Mouse (Mus musculus) mature B cell (primary cell): ENCODE measurements at regions not wholly inside any gene's neighbourhood (a gene's known extent, or its start where the extent isn't known, plus 50 kb on each side); places are given as distances from the start of the nearest gene placed in this dataset.

Experiments
- in situ Hi-C: fragments of 300-500 bp; cut with MboI; formaldehyde crosslinking; loops from 2 replicates; pipeline ENCODE4 v1.14.3; 2019

- in situ Hi-C loops: no loop called here
Observed at GRCm38 (mm10) chr6:91573487-91573886, 57.8 kb downstream of the Lsm3 start.

GRCm38 (mm10) chr6:91574414-91574813 lies 58.7 kb downstream of the Lsm3 start:
- in situ Hi-C loops: no loop called here

GRCm38 (mm10) chr6:91575662-91576364 lies 60.1 kb downstream of the Lsm3 start:
- in situ Hi-C loops: no loop called here

GRCm38 (mm10) chr6:91576906-91577305 lies 61.2 kb downstream of the Lsm3 start:
- in situ Hi-C loops: no loop called here

DNA sequence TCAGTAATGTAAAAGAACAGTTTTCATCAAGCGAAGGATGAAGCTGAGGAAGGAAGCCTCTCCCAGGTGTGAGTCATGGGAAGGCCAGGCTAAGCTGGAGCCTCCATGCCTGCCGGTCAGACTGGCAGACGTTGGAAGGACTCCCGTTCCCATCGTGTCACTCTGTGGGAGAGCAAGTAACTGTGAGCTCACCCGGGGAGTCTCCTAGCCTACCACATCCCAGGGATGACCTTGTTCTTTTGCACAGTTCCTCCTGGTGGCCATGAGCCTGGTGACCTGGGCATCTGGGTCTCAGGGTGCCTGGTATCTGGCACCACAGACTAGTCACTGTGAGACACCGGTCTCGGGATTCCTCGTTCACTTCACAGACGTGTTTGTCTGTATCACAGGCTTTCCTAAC lies 63.9 kb downstream of the Lsm3 start:
- in situ Hi-C loops: loop anchor here (5.0 kb wide), 1 partner anchor 163 kb away; no protein-coding TSS in a partner anchor

DNA sequence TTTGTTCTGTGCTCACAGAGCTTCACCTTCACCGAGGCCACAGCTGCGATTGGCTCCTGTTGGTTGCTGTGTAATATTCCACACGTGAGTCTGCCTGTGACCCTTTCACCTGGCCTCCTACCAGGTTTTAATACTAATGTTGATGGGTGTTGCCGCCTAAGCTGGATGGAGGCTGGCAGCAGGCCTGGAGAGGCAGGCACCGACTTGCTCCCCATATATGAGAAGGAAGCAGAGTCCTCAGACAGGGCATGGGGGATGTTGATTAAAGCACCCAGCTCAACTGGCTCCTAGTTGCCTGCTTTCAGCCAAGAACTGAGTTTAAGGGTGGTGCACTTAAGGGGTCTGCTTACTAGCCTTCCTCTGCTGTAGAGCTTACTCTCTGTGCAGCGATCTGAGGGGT lies 64.9 kb downstream of the Lsm3 start:
- in situ Hi-C loops: loop anchor here (5.0 kb wide), 1 partner anchor 162 kb away; no protein-coding TSS in a partner anchor

GRCm38 (mm10) chr6:91582338-91582737 lies 66.6 kb downstream of the Lsm3 start:
- in situ Hi-C loops: loop anchor here (5.0 kb wide), 1 partner anchor 160 kb away; no protein-coding TSS in a partner anchor

- in situ Hi-C loops: loop anchor here (5.0 kb wide), 1 partner anchor 159 kb away; no protein-coding TSS in a partner anchor
Observed at GRCm38 (mm10) chr6:91583346-91583745, 67.6 kb downstream of the Lsm3 start.

DNA sequence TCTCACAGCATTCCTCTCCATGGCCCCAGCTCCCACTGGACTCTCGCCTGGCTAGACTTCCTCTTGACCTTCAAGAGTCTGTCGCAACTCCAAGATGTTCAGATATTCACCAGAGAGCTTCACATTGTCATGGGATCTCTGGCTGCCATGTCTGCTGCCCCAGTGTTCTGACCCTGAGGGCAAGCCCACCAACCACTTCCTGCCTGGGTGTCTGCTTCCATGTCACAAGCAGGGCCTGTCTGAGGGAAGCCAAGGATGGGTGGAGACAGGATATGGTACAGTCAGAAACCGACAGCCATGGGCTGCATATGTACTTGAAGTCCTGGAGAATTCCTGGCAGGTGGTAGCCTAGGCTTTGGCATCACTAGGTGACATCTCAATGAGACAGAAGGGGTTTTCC lies 69.8 kb downstream of the Lsm3 start:
- in situ Hi-C loops: no loop called here

GRCm38 (mm10) chr6:91589181-91589580 lies 73.5 kb downstream of the Lsm3 start:
- in situ Hi-C loops: no loop called here

DNA sequence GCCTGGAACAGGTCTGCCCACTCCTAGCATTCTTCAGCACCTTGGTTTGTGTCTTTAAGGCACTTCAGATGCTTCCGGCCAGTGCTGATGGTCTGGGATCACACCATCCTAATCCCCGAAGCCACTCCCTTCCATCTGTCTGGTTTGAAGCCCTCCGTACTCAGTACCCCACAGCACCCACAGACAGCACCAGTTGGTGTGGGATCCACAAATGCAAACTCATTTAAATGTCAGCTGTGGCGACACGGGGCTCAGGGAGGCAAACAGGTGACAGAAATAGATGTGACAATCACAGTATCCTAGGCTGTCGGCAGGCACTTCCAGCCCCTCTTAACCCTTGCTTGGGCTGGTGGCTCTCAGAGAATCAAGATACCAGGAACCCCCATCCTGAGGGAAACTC lies 74.7 kb downstream of the Lsm3 start:
- in situ Hi-C loops: no loop called here

- in situ Hi-C loops: no loop called here
Observed at GRCm38 (mm10) chr6:91590806-91591571, 75.3 kb downstream of the Lsm3 start.

DNA sequence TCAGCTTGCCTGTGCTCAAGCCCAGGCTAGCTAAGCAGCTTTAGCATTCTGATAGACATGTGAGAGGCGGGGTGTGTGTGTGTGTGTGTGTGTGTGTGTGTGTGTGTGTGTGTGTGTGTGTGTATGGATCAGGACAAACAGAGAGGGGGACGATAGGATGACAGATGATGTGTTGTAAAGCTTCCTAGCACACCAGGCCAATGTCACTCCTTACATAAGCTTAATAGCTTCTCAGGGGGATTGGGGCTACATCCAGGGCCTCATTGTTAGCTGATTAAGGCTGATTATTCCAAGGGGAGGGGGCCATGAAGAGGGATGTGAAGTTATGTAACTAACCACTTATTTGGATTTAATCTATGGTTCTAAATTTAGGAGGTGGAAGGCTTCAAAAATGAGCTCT lies 76.9 kb downstream of the Lsm3 start:
- in situ Hi-C loops: no loop called here

- in situ Hi-C loops: no loop called here
Observed at GRCm38 (mm10) chr6:91598942-91599341, 83.2 kb downstream of the Lsm3 start.

GRCm38 (mm10) chr6:91600116-91600515 lies 83.7 kb upstream of the Slc6a6 start:
- in situ Hi-C loops: no loop called here

DNA sequence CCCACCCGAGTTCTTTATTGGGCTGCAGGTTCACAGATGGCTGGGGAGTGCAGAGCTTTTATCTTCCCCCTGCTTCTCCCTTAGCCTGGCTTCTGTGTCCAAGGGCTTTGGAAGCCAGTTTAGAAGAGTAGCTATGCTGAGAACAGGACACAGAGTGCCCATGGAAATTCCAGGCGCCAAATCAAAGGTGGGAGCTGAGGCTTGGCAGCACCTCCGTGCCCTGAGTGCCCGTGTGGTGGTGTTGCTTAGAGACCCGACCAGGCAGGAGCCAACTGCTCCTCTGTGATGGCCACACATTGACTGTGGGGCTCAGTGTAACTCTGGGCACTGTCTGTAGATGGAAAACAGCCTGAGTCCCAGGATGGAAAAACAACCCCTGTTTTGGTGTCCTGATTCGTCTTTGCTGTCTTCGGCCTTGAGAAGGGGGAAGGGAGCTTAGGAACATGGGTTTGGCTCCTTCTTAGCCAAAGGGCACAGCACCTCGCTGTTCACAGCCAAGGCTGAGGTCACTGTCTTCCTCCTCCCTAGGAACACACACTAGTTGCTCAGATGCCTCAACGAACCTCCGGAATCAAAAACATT lies 77.1 kb upstream of the Slc6a6 start:
- in situ Hi-C loops: no loop called here

GRCm38 (mm10) chr6:91607613-91608272 lies 76.1 kb upstream of the Slc6a6 start:
- in situ Hi-C loops: no loop called here

- in situ Hi-C loops: no loop called here
Observed at GRCm38 (mm10) chr6:91609671-91610070, 74.2 kb upstream of the Slc6a6 start.

- in situ Hi-C loops: no loop called here
Observed at GRCm38 (mm10) chr6:91615022-91615421, 68.8 kb upstream of the Slc6a6 start.

GRCm38 (mm10) chr6:91616541-91616940 lies 67.3 kb upstream of the Slc6a6 start:
- in situ Hi-C loops: no loop called here

DNA sequence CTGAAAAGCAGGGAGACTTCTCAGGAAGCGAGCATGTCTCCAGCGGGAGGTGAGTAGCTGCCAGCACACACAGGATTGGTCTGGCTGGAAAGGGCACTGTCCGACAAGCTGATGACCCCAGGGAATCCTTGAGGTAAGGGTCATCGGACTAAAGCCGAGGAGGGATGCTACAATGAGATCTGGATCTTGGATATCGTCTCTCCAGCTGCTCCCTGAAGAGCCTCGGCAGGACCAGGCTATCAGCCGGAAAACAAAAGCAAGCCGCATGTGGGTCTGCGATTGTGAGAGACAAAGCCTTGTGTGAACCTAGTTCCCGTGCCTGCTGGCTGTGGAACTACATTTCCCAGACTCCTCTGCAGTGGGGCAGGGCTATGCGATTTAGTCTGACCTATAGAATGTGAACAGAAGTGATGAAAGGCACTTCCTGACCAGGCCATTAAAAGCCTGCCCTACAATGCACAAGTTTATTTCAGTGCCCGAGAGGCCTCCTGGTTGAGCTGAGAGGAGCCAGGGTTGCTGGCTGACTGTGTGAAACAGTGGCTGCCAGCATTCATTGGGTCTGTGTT lies 66.7 kb upstream of the Slc6a6 start:
- in situ Hi-C loops: no loop called here

- in situ Hi-C loops: no loop called here
Observed at GRCm38 (mm10) chr6:91617685-91618084, 66.2 kb upstream of the Slc6a6 start.
